Mouse (Mus musculus): ENCODE results near the gene C3ar1. TPM values are rescaled to one million over a fixed set of nuclear protein-coding genes. Genes with fewer than 3 reads are reported as not detected.

C3ar1 gene
- polyA plus RNA-seq (2014; fragmentation: Illumina TruSeq; extraction: RNeasy Lipid Tissue Mini Kit (QIAGEN cat#74804); ENCODE audit: low read depth, low replicate concordance) = 1.6 TPM

DNA sequence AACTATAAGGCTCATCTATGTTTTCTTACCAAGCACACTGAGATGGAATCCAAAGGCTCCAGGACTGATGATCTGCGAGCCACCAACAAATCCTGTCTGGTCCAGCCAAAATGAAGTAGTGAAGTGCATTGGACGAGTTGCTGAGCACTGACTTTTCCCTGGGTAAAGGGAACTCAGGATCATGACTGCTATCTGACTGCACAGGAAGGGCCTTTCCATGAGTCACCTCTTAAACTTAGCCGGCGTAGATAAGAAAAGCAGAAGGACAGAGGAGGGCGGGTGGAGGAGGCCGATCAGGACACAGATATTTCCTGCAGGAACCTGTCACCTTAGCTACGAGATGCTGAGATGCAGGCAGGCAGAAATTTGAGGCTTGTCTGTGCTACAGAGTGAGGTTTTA lies at the start of gene C3ar1:
C3ar1 (minus strand) TSS at position 207 of the 400 bp plus-strand sequence.

DNA sequence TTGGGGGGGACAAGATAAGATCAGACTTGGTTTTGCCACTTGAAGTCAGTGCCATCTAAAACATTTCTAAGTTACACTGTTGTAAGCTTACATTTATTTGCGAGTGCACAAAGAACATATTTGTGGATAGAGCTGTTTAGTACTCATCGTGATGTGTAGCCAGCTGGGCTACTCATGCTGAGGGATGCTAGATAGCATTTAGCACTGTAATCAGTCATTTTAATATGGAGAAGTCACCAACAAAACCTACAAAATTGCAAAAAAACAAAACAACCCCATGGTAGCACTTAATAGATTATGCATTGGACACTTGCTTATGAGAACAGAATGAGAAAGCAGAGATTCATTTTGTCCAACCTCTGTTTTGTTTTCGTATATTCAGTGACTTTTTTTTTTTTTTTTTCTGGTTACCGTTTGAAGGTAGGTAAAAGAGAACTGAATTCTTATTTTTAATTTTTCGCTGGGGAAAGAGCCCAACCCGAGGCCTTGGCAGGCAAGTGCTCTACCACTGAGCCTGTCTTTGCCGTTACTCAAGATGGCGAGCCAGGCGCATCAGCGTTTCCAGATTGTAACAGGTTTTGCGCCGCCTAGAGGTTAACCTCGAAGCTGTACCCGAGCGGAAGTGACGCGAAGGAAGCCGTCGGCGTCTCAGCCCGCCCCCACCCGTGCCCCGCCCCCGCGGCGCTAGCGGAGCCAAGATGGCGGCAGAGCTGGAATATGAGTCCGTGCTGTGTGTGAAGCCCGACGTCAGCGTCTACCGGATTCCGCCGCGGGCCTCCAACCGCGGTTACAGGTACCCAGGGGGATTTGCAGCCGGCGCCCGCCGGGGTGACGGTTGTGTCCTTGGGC lies 18.1 kb upstream of the C3ar1 start, which contains the start of gene Necap1:
Necap1 (plus strand) TSS at position 604 of the 849 bp plus-strand sequence.

DNA sequence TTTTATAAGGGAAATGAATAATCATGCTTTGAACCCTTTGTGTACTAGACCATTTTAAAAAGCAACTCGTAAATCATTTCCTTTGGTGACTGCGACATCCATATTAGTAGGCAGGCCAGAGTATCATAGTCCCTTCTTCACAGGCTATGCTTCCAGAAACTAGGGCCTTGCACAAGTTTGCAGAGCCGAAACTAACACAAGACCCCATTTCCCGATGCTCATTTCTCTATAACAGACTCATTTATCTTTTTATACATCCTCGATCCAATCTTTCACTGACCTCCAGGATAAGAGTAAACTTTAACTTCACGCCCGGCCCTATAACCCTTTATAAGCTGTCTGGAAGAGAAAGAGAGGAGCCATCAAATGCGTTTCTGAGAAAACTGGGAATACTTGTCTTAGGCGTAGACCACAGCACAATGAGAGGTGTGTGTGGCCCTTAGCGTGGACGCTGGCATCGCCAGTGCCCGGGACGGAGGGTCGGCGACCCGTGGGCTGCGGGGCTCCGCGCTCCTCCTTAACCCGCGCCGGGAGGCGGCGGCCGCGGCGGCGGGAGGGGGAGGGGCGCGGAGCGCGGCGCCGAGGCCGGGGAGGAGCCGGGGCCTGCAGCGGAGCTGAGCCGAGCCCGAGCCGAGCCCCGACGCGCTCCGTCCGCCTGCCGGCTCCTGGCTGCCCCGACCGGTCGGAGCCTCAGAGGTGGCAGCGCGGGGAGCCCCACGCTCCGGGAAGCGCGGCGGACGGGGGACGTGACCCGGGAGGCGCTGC lies 36.5 kb downstream of the C3ar1 start, which contains the start of gene Foxj2:
Foxj2 (plus strand) TSS at position 609 of the 765 bp plus-strand sequence.

DNA sequence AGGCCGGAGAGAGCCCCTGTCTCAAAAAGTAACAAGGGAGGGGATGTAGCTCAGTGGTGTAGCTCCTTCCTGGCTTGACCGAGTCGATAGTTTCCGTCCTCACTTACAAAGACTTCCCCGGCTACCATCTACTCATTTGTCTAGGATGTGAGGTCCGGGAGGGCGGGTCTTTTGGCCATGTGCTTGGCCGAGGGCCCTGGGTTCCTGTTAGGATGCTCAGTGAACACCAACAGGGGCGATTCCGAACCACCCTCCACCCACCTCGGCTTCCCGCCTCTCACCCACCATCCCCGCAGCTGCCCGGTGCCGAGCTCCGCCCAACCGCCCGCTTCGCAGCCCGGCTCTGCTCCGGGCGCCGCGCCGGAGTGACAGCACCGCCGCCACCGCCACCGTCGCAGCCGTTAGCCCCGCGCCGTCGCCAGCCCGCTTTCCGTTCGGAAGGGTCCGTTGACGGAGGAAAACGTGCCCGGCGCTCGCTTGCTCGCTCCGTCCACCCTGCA lies 54.6 kb downstream of the C3ar1 start, which contains the start of gene Slc2a3:
Slc2a3 (minus strand) TSS at position 340 of the 500 bp plus-strand sequence.

Other genes starting within 250 kb of the C3ar1 start
- gene Gdf3, start 246.1 kb downstream of the C3ar1 start, polyA plus RNA-seq (2014; fragmentation: Illumina TruSeq; extraction: RNeasy Lipid Tissue Mini Kit (QIAGEN cat#74804); ENCODE audit: low read depth, low replicate concordance) = not detected
- gene Dppa3, start 229.8 kb downstream of the C3ar1 start, polyA plus RNA-seq (2014; fragmentation: Illumina TruSeq; extraction: RNeasy Lipid Tissue Mini Kit (QIAGEN cat#74804); ENCODE audit: low read depth, low replicate concordance) = not detected
- not detected for gene Nanog, start 148.7 kb downstream of the C3ar1 start, polyA plus RNA-seq (2014; fragmentation: Illumina TruSeq; extraction: RNeasy Lipid Tissue Mini Kit (QIAGEN cat#74804); ENCODE audit: low read depth, low replicate concordance)
- gene Slc2a3, start 54.5 kb downstream of the C3ar1 start, polyA plus RNA-seq (2014; fragmentation: Illumina TruSeq; extraction: RNeasy Lipid Tissue Mini Kit (QIAGEN cat#74804); ENCODE audit: low read depth, low replicate concordance) = 0.57 TPM
- gene Foxj2, start 36.2 kb downstream of the C3ar1 start, polyA plus RNA-seq (2014; fragmentation: Illumina TruSeq; extraction: RNeasy Lipid Tissue Mini Kit (QIAGEN cat#74804); ENCODE audit: low read depth, low replicate concordance) = 10.3 TPM
- gene Necap1, start 18.3 kb upstream of the C3ar1 start, polyA plus RNA-seq (2014; fragmentation: Illumina TruSeq; extraction: RNeasy Lipid Tissue Mini Kit (QIAGEN cat#74804); ENCODE audit: low read depth, low replicate concordance) = 53.0 TPM
- gene Clec4a1, start 65.7 kb upstream of the C3ar1 start, polyA plus RNA-seq (2014; fragmentation: Illumina TruSeq; extraction: RNeasy Lipid Tissue Mini Kit (QIAGEN cat#74804); ENCODE audit: low read depth, low replicate concordance) = 2.3 TPM
- gene Clec4a3, start 96.4 kb upstream of the C3ar1 start, polyA plus RNA-seq (2014; fragmentation: Illumina TruSeq; extraction: RNeasy Lipid Tissue Mini Kit (QIAGEN cat#74804); ENCODE audit: low read depth, low replicate concordance) = 2.7 TPM
- not detected for gene Clec4a4, start 134.2 kb upstream of the C3ar1 start, polyA plus RNA-seq (2014; fragmentation: Illumina TruSeq; extraction: RNeasy Lipid Tissue Mini Kit (QIAGEN cat#74804); ENCODE audit: low read depth, low replicate concordance)
- gene Clec4b1, start 193.8 kb upstream of the C3ar1 start, polyA plus RNA-seq (2014; fragmentation: Illumina TruSeq; extraction: RNeasy Lipid Tissue Mini Kit (QIAGEN cat#74804); ENCODE audit: low read depth, low replicate concordance) = 1.2 TPM

Data from kidney, adult 10 weeks (tissue).